Mouse (Mus musculus) thymus, postnatal 25 days (tissue): Measurements from ENCODE around the gene Wdr70.

Experiments
- DNase-seq: peaks from one replicate; pipeline ENCODE4 v3.0.0; 2022

Wdr70 gene

GRCm38 (mm10) chr15:7842398-7842797, 256.6 kb downstream of the Wdr70 start:
- DNase-seq: no peak

- DNase-seq: no peak
Measured at GRCm38 (mm10) chr15:7841664-7842063, 257.3 kb downstream of the Wdr70 start.

- no peak for DNase-seq
Measured at GRCm38 (mm10) chr15:7838921-7839309, 260.1 kb downstream of the Wdr70 start.

GRCm38 (mm10) chr15:7838060-7838920, 260.7 kb downstream of the Wdr70 start:
- DNase-seq: no peak

DNA sequence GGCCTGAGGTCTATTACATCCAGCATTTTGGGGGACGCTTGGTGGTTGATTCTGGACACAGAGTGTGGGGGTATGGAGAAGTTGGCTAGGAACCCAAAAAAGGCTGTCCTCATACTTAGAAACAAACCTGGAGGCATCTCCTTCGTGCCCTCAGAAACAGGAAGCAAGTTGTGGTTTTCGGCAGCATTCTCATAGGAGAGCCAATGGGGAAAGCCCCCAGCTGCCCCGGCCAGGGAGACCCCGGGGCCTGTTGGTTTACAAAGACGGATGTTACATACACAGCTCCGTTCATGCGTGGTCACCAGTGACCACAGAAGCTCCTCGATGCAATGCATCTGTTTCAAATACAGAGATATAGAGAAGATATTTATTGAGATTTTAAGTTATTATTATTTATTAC, 263.6 kb downstream of the Wdr70 start:
- DNase-seq: no peak

DNA sequence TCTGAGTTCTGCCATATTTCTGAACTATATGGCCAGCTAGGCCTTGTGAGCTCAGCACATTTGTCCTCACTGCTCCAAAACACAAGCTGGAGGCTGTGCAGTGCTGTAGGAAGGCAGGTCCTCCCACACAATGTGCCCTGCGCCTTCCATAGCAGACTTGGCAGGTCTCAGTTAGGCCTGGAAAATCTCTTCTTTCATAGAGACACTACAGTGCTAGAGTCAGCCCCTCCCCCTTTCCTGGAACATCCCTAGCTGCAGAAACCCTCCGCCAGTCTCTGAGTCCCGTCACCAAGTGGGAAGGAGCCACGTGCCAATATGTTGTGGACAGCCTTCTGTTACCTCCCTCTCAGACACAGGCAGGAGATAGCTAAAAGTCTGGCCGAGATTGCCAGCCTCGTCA, 273.5 kb downstream of the Wdr70 start:
- no peak for DNase-seq

DNA sequence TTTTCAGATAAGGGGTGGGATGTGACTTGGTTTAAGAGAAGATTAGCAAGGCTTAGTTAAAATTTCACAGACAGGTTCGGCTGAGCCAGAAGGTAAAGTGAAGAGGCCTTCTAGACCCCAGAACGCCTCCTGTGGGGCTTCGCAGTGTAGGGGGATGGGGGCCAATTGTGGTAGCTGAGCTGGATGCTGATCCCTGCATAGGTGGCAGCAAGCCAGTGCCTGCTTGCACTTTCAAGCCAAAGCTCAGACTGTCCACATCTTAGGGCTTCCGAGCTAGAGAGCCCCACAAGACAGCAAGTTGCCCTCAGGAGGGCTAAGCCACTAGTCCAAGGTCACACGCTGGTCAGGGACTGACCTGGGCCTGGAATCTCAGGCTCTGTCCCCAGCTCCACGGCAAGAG, 275.1 kb downstream of the Wdr70 start:
- no peak for DNase-seq
